Mouse (Mus musculus) heart, embryonic 14.5 days (tissue): Measurements from ENCODE around the gene Kif3b. TPM values are rescaled to one million over a fixed set of nuclear protein-coding genes. Genes with fewer than 3 reads are reported as not detected.

Experiments used
- ATAC-seq: fragments of 200-750 bp; cut with Nextera tagmentation; 2 replicates; pipeline ENCODE4 v1.8.0; 2017; ENCODE audit warnings: low read depth, moderate TSS enrichment; ENCODE audit not compliant: insufficient number of reproducible peaks, insufficient read depth, low FRiP score
- H3K27ac ChIP-seq, 2 experiments: fragments of 200-500 bp in 1 of 2; fragments of 300-500 bp in 1 of 2; sonication (generic) in 1 of 2; replicated peaks in 1 of 2; 2 replicates each; pipeline ENCODE4 v1.5.1; 2012 to 2014; ENCODE audit warnings: low read depth in 2 of 2, low read length in 2 of 2, control low read depth in 1 of 2, mild to moderate bottlenecking in 1 of 2, mixed read lengths in 1 of 2; ENCODE audit not compliant: control insufficient read depth in 1 of 2, insufficient read depth in 1 of 2
- H3K27me3 ChIP-seq: fragments of 300-500 bp; sonication (generic); 2 replicates; pipeline ENCODE4 v1.6.1; 2014; ENCODE audit warnings: mild to moderate bottlenecking, low read length, control low read depth; ENCODE audit not compliant: control insufficient read depth, insufficient read depth
- H3K36me3 ChIP-seq: fragments of 300-500 bp; sonication (generic); 2 replicates; pipeline ENCODE4 v1.6.1; 2014; ENCODE audit warnings: mild to moderate bottlenecking, control low read depth, low read length, mixed read lengths; ENCODE audit not compliant: control insufficient read depth, insufficient read depth
- H3K4me1 ChIP-seq, 2 experiments: fragments of 200-500 bp in 1 of 2; fragments of 300-500 bp in 1 of 2; sonication (generic) in 1 of 2; 2 replicates each; pipeline ENCODE4 v1.6.1; 2012 to 2014; ENCODE audit warnings: low read length in 2 of 2, control low read depth in 1 of 2, mixed read lengths in 1 of 2; ENCODE audit not compliant: control insufficient read depth in 2 of 2, insufficient read depth in 2 of 2
- H3K4me2 ChIP-seq: fragments of 300-500 bp; sonication (generic); 2 replicates; pipeline ENCODE4 v1.6.1; 2014; ENCODE audit warnings: mild to moderate bottlenecking, low read length
- H3K4me3 ChIP-seq, 2 experiments: fragments of 200-500 bp in 1 of 2; fragments of 300-500 bp in 1 of 2; sonication (generic) in 1 of 2; 2 replicates each; pipeline ENCODE4 v1.5.1; 2012 to 2014; ENCODE audit warnings: low read length in 2 of 2, mild to moderate bottlenecking in 2 of 2, control low read depth in 1 of 2, low read depth in 1 of 2, moderate library complexity in 1 of 2; ENCODE audit not compliant: control insufficient read depth in 1 of 2, insufficient read depth in 1 of 2
- H3K9ac ChIP-seq: fragments of 300-500 bp; sonication (generic); 2 replicates; pipeline ENCODE4 v1.6.1; 2014; ENCODE audit warnings: mild to moderate bottlenecking, low read length
- H3K9me3 ChIP-seq: fragments of 300-500 bp; sonication (generic); 2 replicates; pipeline ENCODE4 v1.6.1; 2016; ENCODE audit warnings: low read length, control low read depth; ENCODE audit not compliant: control insufficient read depth
- WGBS: fragments of 180-500 bp; shearing (Covaris S2); extraction: QIAGEN DNeasy Blood & Tissue Kit; methylation state at CpG from one replicate; pipeline ENCODE4 v1.1.7; 2014; 5-methylcytosine and 5-hydroxymethylcytosine counted together
- polyA plus RNA-seq: library from polyadenylated mRNA; unstranded; fragments of >200 nt; fragmentation: Nextera tagmentation; extraction: Ambion mirVana; gene quantifications from 2 replicates; pipeline ENCODE4 v1.2.1, GENCODE M21; 2014

Gene Kif3b
- polyA plus RNA-seq, 1 experiment from 2014 or later = 4.5 TPM

- no peak overlapping the region for H3K4me2 ChIP-seq
- no peaks in the 10 kb centered on the region for H3K27me3 ChIP-seq
- H3K27ac ChIP-seq = no peak overlapping the region
- no peaks in the 10 kb centered on the region for H3K9me3 ChIP-seq
- 67% methylated on average over 4 of the region's 4 CpGs for WGBS
- no peaks in the 10 kb centered on the region for H3K4me1 ChIP-seq
- H3K9ac ChIP-seq = no peak overlapping the region
- no peak overlapping the region for H3K4me3 ChIP-seq
- H3K36me3 ChIP-seq = 0 out of 2 replicates have a peak, but pooled peaks cover 3% of the 10 kb centered on the region
- ATAC-seq = no peak
Observed at GRCm38 (mm10) chr2:153298863-153299262, 7.7 kb downstream of the Kif3b start.

- Histone ChIP-seq H3K4me3 (no peak overlapping the region), H3K9me3 (no peaks in the 10 kb centered on the region), H3K4me1 (peaks cover 4 to 7% of the 10 kb centered on the region in 2 experiments), H3K27me3 (no peaks in the 10 kb centered on the region), H3K36me3 (no peaks in the 10 kb centered on the region), H3K27ac (no peak overlapping the region), H3K9ac (no peak overlapping the region), H3K4me2 (no peak overlapping the region)
- ATAC-seq = no peak
- WGBS = 91% methylated on average over 5 of the region's 5 CpGs
Observed at GRCm38 (mm10) chr2:153301123-153301522, 9.9 kb downstream of the Kif3b start.

DNA sequence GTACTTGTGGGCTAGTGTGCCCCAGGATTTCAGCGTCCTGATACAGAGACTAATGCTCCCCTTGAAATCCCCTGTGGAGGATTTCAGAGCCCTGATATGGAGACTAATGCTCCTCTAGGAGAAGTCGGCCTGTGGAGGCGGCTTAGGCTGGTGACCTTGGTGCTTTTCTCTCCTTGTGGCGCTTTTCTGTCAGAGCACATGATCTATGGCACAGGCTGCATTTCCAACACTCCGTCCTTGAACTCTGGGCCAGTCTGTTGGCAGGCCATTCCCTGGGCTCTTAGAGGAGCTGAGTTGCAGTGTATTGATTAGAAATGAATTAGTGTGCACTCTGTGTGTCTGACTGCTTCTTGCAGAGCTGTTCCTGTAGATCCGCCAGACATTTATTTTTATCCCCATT is 14.0 kb downstream of the Kif3b start:
- H3K4me3 ChIP-seq = no peak overlapping the region
- peaks cover 4 to 9% of the 10 kb centered on the region in 2 experiments for H3K4me1 ChIP-seq
- H3K36me3 ChIP-seq = no peaks in the 10 kb centered on the region
- no peaks in the 10 kb centered on the region for H3K27me3 ChIP-seq
- peak overlapping the region; percentile 52 for H3K9ac ChIP-seq
- WGBS = 36% methylated on average over 6 of the region's 6 CpGs
- H3K4me2 ChIP-seq = peak overlapping the region; percentile 34; the same call in 1 of the 2 replicates
- H3K9me3 ChIP-seq = no peaks in the 10 kb centered on the region
- peak overlapping the region; percentile 81 to 89 for H3K27ac ChIP-seq
- ATAC-seq = no peak

GRCm38 (mm10) chr2:153308586-153308985 is 17.4 kb downstream of the Kif3b start:
- Histone ChIP-seq H3K4me3 (no peak overlapping the region), H3K9ac (no peak overlapping the region), H3K27me3 (no peaks in the 10 kb centered on the region), H3K9me3 (no peaks in the 10 kb centered on the region), H3K27ac (no peak overlapping the region), H3K4me2 (no peak overlapping the region), H3K4me1 (peaks cover 4 to 10% of the 10 kb centered on the region in 2 experiments), H3K36me3 (no peaks in the 10 kb centered on the region)
- ATAC-seq = no peak
- WGBS = 81% methylated on average over 7 of the region's 7 CpGs

- Histone ChIP-seq H3K9ac (no peak overlapping the region), H3K9me3 (no peaks in the 10 kb centered on the region), H3K4me3 (no peak overlapping the region), H3K4me2 (no peak overlapping the region), H3K36me3 (no peaks in the 10 kb centered on the region), H3K27ac (no peak overlapping the region), H3K27me3 (no peaks in the 10 kb centered on the region), H3K4me1 (peaks cover 4 to 10% of the 10 kb centered on the region in 2 experiments)
- ATAC-seq = no peak
- WGBS = 76% methylated on average over 8 of the region's 8 CpGs
Observed at GRCm38 (mm10) chr2:153309106-153309505, 17.9 kb downstream of the Kif3b start.

DNA sequence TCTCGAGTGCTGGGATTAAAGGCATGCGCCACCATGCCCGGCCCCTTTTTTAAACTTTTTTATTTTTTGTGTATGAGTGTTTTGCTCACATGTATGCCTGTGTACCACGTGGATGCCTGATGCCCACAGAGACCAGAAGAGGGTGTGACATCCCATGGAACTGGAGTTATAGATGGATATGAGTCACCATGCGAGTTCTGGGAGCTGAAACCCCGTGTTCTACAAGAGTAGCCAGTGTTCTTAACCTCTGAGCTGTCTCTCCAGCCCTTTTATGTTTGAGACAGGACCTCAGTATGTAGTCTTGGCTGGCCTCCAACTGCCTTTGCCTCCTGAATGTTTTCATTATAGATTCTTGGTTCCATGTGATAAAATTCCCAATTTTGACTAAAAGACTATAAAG is 19.0 kb downstream of the Kif3b start:
- Histone ChIP-seq H3K4me1 (peaks cover 2 to 6% of the 10 kb centered on the region in 2 experiments), H3K9ac (no peak overlapping the region), H3K27ac (no peak overlapping the region), H3K27me3 (no peaks in the 10 kb centered on the region), H3K4me2 (no peak overlapping the region), H3K4me3 (no peak overlapping the region), H3K9me3 (no peaks in the 10 kb centered on the region), H3K36me3 (no peaks in the 10 kb centered on the region)
- WGBS = 68% methylated on average over 6 of the region's 6 CpGs
- ATAC-seq = no peak

GRCm38 (mm10) chr2:153312884-153313283 is 21.7 kb downstream of the Kif3b start:
- 0 out of 4 replicates have a peak, but pooled peaks cover 0 to 3% of the 10 kb centered on the region in 2 experiments for H3K4me1 ChIP-seq
- H3K27ac ChIP-seq = no peak overlapping the region
- ATAC-seq = no peak
- peaks cover 10% of the 10 kb centered on the region for H3K36me3 ChIP-seq
- H3K4me2 ChIP-seq = no peak overlapping the region
- no peaks in the 10 kb centered on the region for H3K9me3 ChIP-seq
- no peaks in the 10 kb centered on the region for H3K27me3 ChIP-seq
- H3K4me3 ChIP-seq = no peak overlapping the region
- no peak overlapping the region for H3K9ac ChIP-seq
- 85% methylated on average over 9 of the region's 9 CpGs for WGBS

DNA sequence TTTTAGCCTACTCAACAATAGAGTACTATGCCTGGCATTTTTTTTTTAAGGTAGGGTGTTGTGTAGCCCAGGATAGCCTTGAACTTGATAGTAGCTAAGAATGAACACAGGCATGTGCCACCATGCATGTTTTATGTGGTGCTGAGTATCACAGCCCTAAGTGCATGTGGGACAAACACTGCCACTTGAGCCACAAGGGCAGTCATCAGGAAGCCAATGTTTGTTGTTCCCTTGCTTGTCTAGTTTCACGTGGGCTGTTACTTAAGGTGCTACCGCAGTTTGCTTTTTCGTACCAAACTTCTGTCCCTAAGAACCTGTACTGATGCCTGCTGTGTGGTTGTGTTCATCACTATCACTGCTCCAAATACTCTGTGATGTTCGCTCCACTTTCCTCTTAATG is 27.2 kb downstream of the Kif3b start:
- Histone ChIP-seq H3K4me3 (no peak overlapping the region), H3K36me3 (peaks cover 47% of the 10 kb centered on the region), H3K9ac (no peak overlapping the region), H3K4me2 (no peak overlapping the region), H3K4me1 (no peaks in the 10 kb centered on the region), H3K9me3 (no peaks in the 10 kb centered on the region), H3K27ac (no peak overlapping the region), H3K27me3 (no peaks in the 10 kb centered on the region)
- WGBS = 83% methylated on average over 4 of the region's 4 CpGs
- ATAC-seq = no peak
